Mouse (Mus musculus) heart, embryonic 10.5 days (tissue): Measurements from ENCODE around the gene Fam69b. TPM values are rescaled to one million over a fixed set of nuclear protein-coding genes. Genes with fewer than 3 reads are reported as not detected.
A peak's percentile ranks its signal among the peaks of the same experiment; 100 is the strongest.

Experiments
- DNase-seq: peaks from one replicate; pipeline ENCODE4 v3.0.0-alpha.2; 2017; ENCODE audit warnings: low spot score
- H3K27ac ChIP-seq: fragments of 300-500 bp; sonication (generic); 2 replicates; pipeline ENCODE4 v1.5.1; 2016; ENCODE audit warnings: mild to moderate bottlenecking
- H3K27me3 ChIP-seq: fragments of 300-500 bp; sonication (generic); 2 replicates; pipeline ENCODE4 v1.6.1; 2016; ENCODE audit warnings: mild to moderate bottlenecking; ENCODE audit not compliant: poor library complexity, insufficient read depth, severe bottlenecking
- H3K36me3 ChIP-seq: fragments of 300-500 bp; sonication (generic); 2 replicates; pipeline ENCODE4 v1.6.1; 2016; ENCODE audit warnings: mild to moderate bottlenecking, moderate library complexity
- H3K4me1 ChIP-seq: fragments of 300-500 bp; sonication (generic); 2 replicates; pipeline ENCODE4 v1.6.1; 2016; ENCODE audit warnings: mild to moderate bottlenecking
- H3K4me3 ChIP-seq: fragments of 300-500 bp; sonication (generic); 2 replicates; pipeline ENCODE4 v1.5.1; 2016; ENCODE audit warnings: mild to moderate bottlenecking, moderate library complexity
- H3K9me3 ChIP-seq: fragments of 300-500 bp; sonication (generic); 2 replicates; pipeline ENCODE4 v1.6.1; 2016; ENCODE audit warnings: mild to moderate bottlenecking, moderate library complexity
- WGBS: fragments of 180-500 bp; shearing (Covaris S2); methylation state at CpG from one replicate; pipeline ENCODE4 v1.1.7; 2016; 5-methylcytosine and 5-hydroxymethylcytosine counted together
- polyA plus RNA-seq: library from polyadenylated mRNA; unstranded; fragments of >200 nt; fragmentation: Nextera tagmentation; extraction: Ambion mirVana; gene quantifications from 2 replicates; pipeline ENCODE4 v1.2.1, GENCODE M21; 2016

Fam69b gene
- 15.7 and 18.2 TPM in 2 replicates for polyA plus RNA-seq

GRCm38 (mm10) chr2:26627921-26628739, at the start of gene Fam69b:
TSS of gene Fam69b (plus strand) at chr2:26628457.
- H3K4me1 ChIP-seq, result peaks cover 30% of the 10 kb centered on the region
- peak within 1 kb of the TSS; percentile 77 for H3K4me3 ChIP-seq
- WGBS, result under 1% methylated on average over 70 of the region's 70 CpGs
- no peak for DNase-seq
- no peaks in the 10 kb centered on the region for H3K9me3 ChIP-seq
- H3K27ac ChIP-seq, result peak within 1 kb of the TSS; percentile 88
- H3K36me3 ChIP-seq, result no peaks in the 10 kb centered on the region
- peaks cover 23% of the 10 kb centered on the region; the same call in 1 of the 2 replicates for H3K27me3 ChIP-seq

GRCm38 (mm10) chr2:26579714-26580113, 48.5 kb upstream of the Fam69b start, which contains the start of gene Egfl7:
TSS of gene Egfl7 (plus strand) at chr2:26580014.
- 93% methylated on average over 1 of the region's 1 CpGs for WGBS
- Histone ChIP-seq H3K36me3 (no peaks in the 10 kb centered on the region), H3K4me3 (no peak within 1 kb of the TSS), H3K27me3 (peaks cover 3% of the 10 kb centered on the region; the same call in 1 of the 2 replicates), H3K9me3 (no peaks in the 10 kb centered on the region), H3K27ac (peak within 1 kb of the TSS; percentile 82), H3K4me1 (peaks cover 79% of the 10 kb centered on the region)
- no peak for DNase-seq

GRCm38 (mm10) chr2:26580751-26581150, 47.5 kb upstream of the Fam69b start:
- H3K4me3 ChIP-seq, result no peak overlapping the region
- DNase-seq, result no peak
- H3K27me3 ChIP-seq, result peaks cover 9% of the 10 kb centered on the region; the same call in 1 of the 2 replicates
- peak overlapping the region; percentile 37; the same call in 1 of the 2 replicates for H3K27ac ChIP-seq
- no peaks in the 10 kb centered on the region for H3K9me3 ChIP-seq
- WGBS, result 91% methylated on average over 5 of the region's 5 CpGs
- no peaks in the 10 kb centered on the region for H3K36me3 ChIP-seq
- peaks cover 69% of the 10 kb centered on the region for H3K4me1 ChIP-seq

GRCm38 (mm10) chr2:26582203-26582602, 46.1 kb upstream of the Fam69b start:
- peaks cover 9% of the 10 kb centered on the region; the same call in 1 of the 2 replicates for H3K27me3 ChIP-seq

GRCm38 (mm10) chr2:26582741-26583140, 45.5 kb upstream of the Fam69b start:
- DNase-seq, result no peak
- 79% methylated on average over 7 of the region's 7 CpGs for WGBS
- Histone ChIP-seq H3K4me3 (no peak overlapping the region), H3K9me3 (no peaks in the 10 kb centered on the region), H3K36me3 (0 out of 2 replicates have a peak, but pooled peaks cover 8% of the 10 kb centered on the region), H3K27me3 (peaks cover 9% of the 10 kb centered on the region; the same call in 1 of the 2 replicates), H3K4me1 (peaks cover 67% of the 10 kb centered on the region), H3K27ac (no peak overlapping the region; the same call in 1 of the 2 replicates)

More at GRCm38 (mm10) chr2:26582203-26582602, 46.1 kb upstream of the Fam69b start:
- Histone ChIP-seq H3K4me3 (no peak overlapping the region), H3K27ac (no peak overlapping the region), H3K36me3 (0 out of 2 replicates have a peak, but pooled peaks cover 8% of the 10 kb centered on the region), H3K9me3 (no peaks in the 10 kb centered on the region), H3K4me1 (peaks cover 66% of the 10 kb centered on the region)
- DNase-seq, result no peak
- 78% methylated on average over 2 of the region's 2 CpGs for WGBS

- Histone ChIP-seq H3K36me3 (peaks cover 13% of the 10 kb centered on the region), H3K4me1 (peaks cover 67% of the 10 kb centered on the region), H3K9me3 (no peaks in the 10 kb centered on the region), H3K27me3 (peaks cover 9% of the 10 kb centered on the region; the same call in 1 of the 2 replicates), H3K4me3 (peak overlapping the region; percentile 83), H3K27ac (peak overlapping the region; percentile 79)
- 25% methylated on average over 11 of the region's 11 CpGs for WGBS
- DNase-seq, result no peak
Measured at GRCm38 (mm10) chr2:26583640-26584039, 44.6 kb upstream of the Fam69b start.

GRCm38 (mm10) chr2:26585713-26586112, 42.5 kb upstream of the Fam69b start:
- DNase-seq, result no peak
- 47% methylated on average over 6 of the region's 6 CpGs for WGBS
- H3K27ac ChIP-seq, result peak overlapping the region; percentile 91
- peaks cover 23% of the 10 kb centered on the region for H3K36me3 ChIP-seq
- peaks cover 58% of the 10 kb centered on the region for H3K4me1 ChIP-seq
- peak overlapping the region; percentile 83 for H3K4me3 ChIP-seq
- H3K9me3 ChIP-seq, result no peaks in the 10 kb centered on the region
- H3K27me3 ChIP-seq, result peaks cover 9% of the 10 kb centered on the region; the same call in 1 of the 2 replicates

- Histone ChIP-seq H3K4me1 (peaks cover 59% of the 10 kb centered on the region), H3K27me3 (peaks cover 9% of the 10 kb centered on the region; the same call in 1 of the 2 replicates), H3K27ac (peak within 1 kb of the TSS; percentile 91), H3K4me3 (peak within 1 kb of the TSS; percentile 83), H3K36me3 (peaks cover 31% of the 10 kb centered on the region), H3K9me3 (no peaks in the 10 kb centered on the region)
- peak; percentile 88 for DNase-seq
- under 1% methylated on average over 63 of the region's 65 CpGs for WGBS
Measured at GRCm38 (mm10) chr2:26586294-26587043, 41.8 kb upstream of the Fam69b start, which contains the start of gene Gm20532. TSS of gene Gm20532 (plus strand) at chr2:26586639.

- Histone ChIP-seq H3K4me3 (peak overlapping the region; percentile 83), H3K27me3 (peaks cover 9% of the 10 kb centered on the region; the same call in 1 of the 2 replicates), H3K4me1 (peaks cover 64% of the 10 kb centered on the region), H3K9me3 (no peaks in the 10 kb centered on the region), H3K27ac (peak overlapping the region; percentile 91), H3K36me3 (peaks cover 36% of the 10 kb centered on the region)
- 5% methylated on average over 11 of the region's 11 CpGs for whole genome bisulfite sequencing
- no peak for DNase-seq
Measured at GRCm38 (mm10) chr2:26587044-26587405, 41.2 kb upstream of the Fam69b start.

- 12% methylated on average over 4 of the region's 4 CpGs for WGBS
- no peak for DNase-seq
- Histone ChIP-seq H3K4me3 (peak overlapping the region; percentile 83), H3K4me1 (peaks cover 53% of the 10 kb centered on the region), H3K27me3 (peaks cover 9% of the 10 kb centered on the region; the same call in 1 of the 2 replicates), H3K27ac (peak overlapping the region; percentile 91), H3K9me3 (no peaks in the 10 kb centered on the region), H3K36me3 (peaks cover 50% of the 10 kb centered on the region)
Measured at GRCm38 (mm10) chr2:26588573-26588972, 39.7 kb upstream of the Fam69b start.

- peaks cover 46% of the 10 kb centered on the region for H3K4me1 ChIP-seq
- no peak for DNase-seq
- H3K27ac ChIP-seq, result peak overlapping the region; percentile 91; the same call in 1 of the 2 replicates
- peaks cover 7% of the 10 kb centered on the region; the same call in 1 of the 2 replicates for H3K27me3 ChIP-seq
- no peak overlapping the region; the same call in 1 of the 2 replicates for H3K4me3 ChIP-seq
- H3K9me3 ChIP-seq, result no peaks in the 10 kb centered on the region
- peaks cover 54% of the 10 kb centered on the region for H3K36me3 ChIP-seq
- WGBS, result 86% methylated on average over 10 of the region's 10 CpGs
Measured at GRCm38 (mm10) chr2:26589284-26589683, 39.0 kb upstream of the Fam69b start.

GRCm38 (mm10) chr2:26590282-26590681, 38.0 kb upstream of the Fam69b start:
- Histone ChIP-seq H3K27me3 (peaks cover 5% of the 10 kb centered on the region; the same call in 1 of the 2 replicates), H3K36me3 (peaks cover 64% of the 10 kb centered on the region), H3K9me3 (no peaks in the 10 kb centered on the region), H3K27ac (no peak overlapping the region), H3K4me3 (no peak overlapping the region), H3K4me1 (peaks cover 46% of the 10 kb centered on the region)
- DNase-seq, result no peak
- WGBS, result 88% methylated on average over 7 of the region's 7 CpGs
